Mouse (Mus musculus): Measurements from ENCODE around the gene Cdkl3.

The Cdkl3 gene

GRCm38 (mm10) chr11:52003772-52004528 is at the start of gene Cdkl3:
TSS of gene Cdkl3 (plus strand) at chr11:52004221.
- in situ Hi-C loops (cut with MboI; ENCODE audit: low sequenced_read_pairs) = no loop called here

- in situ Hi-C loops (cut with MboI; ENCODE audit: low sequenced_read_pairs) = no loop called here
Measured at GRCm38 (mm10) chr11:51956112-51956511, 47.9 kb upstream of the Cdkl3 start.

DNA sequence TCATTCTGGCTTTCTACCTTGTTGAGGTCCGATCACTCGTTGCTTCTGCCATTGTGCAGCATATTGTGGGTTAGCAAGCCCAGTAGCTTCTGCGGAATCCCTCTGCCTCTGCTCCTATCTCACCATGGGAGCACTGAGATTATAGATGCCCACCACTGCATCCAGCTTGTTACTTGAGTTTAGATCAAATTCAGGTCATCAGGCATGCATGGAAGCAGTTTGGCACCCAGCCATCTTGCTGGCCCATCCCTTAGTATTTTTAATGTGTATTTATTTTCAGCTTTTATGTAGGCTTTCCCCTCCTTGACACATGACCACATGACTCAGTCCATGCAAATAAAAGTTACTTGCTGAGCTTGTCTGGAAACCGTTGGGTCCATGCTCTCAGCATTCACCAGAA is 46.3 kb upstream of the Cdkl3 start:
- in situ Hi-C loops (cut with MboI; ENCODE audit: low sequenced_read_pairs) = no loop called here

DNA sequence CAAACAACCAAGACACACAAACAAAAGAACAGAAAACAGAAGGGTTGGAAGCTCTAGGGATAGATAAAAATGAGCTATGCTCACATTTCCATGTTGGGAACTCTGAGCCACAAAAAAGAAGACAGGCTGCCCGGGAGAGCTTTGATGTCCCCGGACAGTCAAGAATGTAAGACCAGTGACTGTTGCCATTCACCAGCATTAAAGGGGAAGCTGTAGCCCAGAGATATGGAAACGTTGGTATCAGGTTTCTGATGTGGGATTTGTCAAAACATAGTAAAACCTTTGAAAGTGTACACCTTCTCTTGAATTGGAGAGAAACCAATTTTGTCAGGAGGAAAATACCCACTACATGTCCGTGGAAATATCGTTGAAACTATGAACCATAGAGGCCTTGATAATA is 44.5 kb upstream of the Cdkl3 start:
- in situ Hi-C loops (cut with MboI; ENCODE audit: low sequenced_read_pairs) = no loop called here

GRCm38 (mm10) chr11:51960061-51960460 is 44.0 kb upstream of the Cdkl3 start:
- in situ Hi-C loops (cut with MboI; ENCODE audit: low sequenced_read_pairs) = no loop called here

DNA sequence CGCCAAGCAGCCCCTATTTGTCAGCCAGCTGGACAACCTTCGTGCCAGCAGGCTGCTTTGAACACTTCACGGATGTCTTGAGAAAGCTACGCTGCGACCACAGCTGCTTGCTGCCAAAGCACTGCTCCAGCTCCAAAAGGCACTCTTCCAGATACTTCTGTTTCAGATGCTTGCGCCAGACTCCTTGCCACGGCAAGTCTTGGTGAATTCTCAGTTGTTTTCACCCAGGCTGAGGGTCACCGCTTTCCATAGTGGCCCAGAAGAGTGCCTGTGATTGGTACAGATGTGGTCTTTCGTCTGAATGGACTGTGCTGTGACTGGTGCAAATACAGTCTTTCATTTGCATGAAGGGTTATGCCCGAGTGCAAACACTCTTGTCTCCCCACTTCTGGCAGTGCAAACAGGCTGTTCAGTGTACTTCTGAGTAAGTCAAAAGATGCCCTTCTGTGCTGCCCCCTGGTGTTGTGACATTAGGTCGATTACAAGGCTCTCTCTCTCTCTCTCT is 43.0 kb upstream of the Cdkl3 start:
- in situ Hi-C loops (cut with MboI; ENCODE audit: low sequenced_read_pairs) = no loop called here

GRCm38 (mm10) chr11:51961761-51962160 is 42.3 kb upstream of the Cdkl3 start:
- in situ Hi-C loops (cut with MboI; ENCODE audit: low sequenced_read_pairs) = no loop called here

- in situ Hi-C loops (cut with MboI; ENCODE audit: low sequenced_read_pairs) = no loop called here
Measured at GRCm38 (mm10) chr11:51962277-51962676, 41.7 kb upstream of the Cdkl3 start.

GRCm38 (mm10) chr11:51966651-51967050 is 37.4 kb upstream of the Cdkl3 start:
- in situ Hi-C loops (cut with MboI; ENCODE audit: low sequenced_read_pairs) = no loop called here

GRCm38 (mm10) chr11:51967443-51968401 is 36.3 kb upstream of the Cdkl3 start, which contains the start of gene Cdkn2aipnl:
TSS of gene Cdkn2aipnl (plus strand) at chr11:51967661.
- in situ Hi-C loops (cut with MboI; ENCODE audit: low sequenced_read_pairs) = no loop called here

GRCm38 (mm10) chr11:51968896-51969295 is 35.1 kb upstream of the Cdkl3 start:
- in situ Hi-C loops (cut with MboI; ENCODE audit: low sequenced_read_pairs) = no loop called here

GRCm38 (mm10) chr11:51969511-51969910 is 34.5 kb upstream of the Cdkl3 start:
- in situ Hi-C loops (cut with MboI; ENCODE audit: low sequenced_read_pairs) = no loop called here

GRCm38 (mm10) chr11:51971644-51972043 is 32.4 kb upstream of the Cdkl3 start:
- in situ Hi-C loops (cut with MboI; ENCODE audit: low sequenced_read_pairs) = no loop called here

- in situ Hi-C loops (cut with MboI; ENCODE audit: low sequenced_read_pairs) = no loop called here
Measured at GRCm38 (mm10) chr11:51999611-52000289, 4.3 kb upstream of the Cdkl3 start.

DNA sequence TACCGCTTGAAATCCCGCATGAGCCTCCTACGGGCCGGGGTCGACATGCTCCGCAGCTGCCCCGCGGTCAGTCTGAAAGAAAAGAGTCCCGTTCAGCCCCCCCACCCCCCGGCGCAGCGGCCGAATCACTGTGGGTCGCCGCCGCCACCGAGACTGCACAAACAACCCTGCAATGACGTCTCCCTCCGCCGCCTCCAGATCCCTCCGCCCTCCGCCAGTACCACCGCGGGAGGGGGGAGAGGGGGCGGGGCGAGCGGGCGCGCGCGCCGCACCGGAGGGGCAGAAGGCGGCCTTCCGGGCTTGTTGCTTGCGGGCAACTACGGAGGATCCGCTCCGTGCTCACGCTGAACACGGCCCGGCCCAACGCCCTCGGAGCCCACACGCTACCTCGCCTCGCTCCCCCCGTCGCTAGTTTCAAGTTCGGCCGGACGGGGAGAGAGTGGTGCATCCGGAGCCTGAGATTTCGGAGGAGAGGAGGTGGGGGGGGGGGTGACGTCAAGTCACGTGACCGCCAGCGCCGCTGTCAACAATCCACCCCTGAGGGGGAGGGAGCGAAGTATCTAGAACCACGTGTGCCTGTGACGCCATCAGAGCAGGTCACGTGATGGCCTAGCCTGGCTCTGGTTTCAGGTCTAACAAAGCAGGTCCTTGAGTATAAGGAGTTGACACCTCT is 3.6 kb upstream of the Cdkl3 start, which contains the start of gene Ube2b:
Gene Ube2b (minus strand): TSS at position 473 of the 673 bp plus-strand sequence.
- in situ Hi-C loops (cut with MboI; ENCODE audit: low sequenced_read_pairs) = no loop called here

GRCm38 (mm10) chr11:52001341-52001740 is 2.7 kb upstream of the Cdkl3 start:
- in situ Hi-C loops (cut with MboI; ENCODE audit: low sequenced_read_pairs) = no loop called here

GRCm38 (mm10) chr11:52001861-52002260 is 2.2 kb upstream of the Cdkl3 start:
- in situ Hi-C loops (cut with MboI; ENCODE audit: low sequenced_read_pairs) = no loop called here

- in situ Hi-C loops (cut with MboI; ENCODE audit: low sequenced_read_pairs) = no loop called here
Measured at GRCm38 (mm10) chr11:52002842-52003504, 1.0 kb upstream of the Cdkl3 start.

DNA sequence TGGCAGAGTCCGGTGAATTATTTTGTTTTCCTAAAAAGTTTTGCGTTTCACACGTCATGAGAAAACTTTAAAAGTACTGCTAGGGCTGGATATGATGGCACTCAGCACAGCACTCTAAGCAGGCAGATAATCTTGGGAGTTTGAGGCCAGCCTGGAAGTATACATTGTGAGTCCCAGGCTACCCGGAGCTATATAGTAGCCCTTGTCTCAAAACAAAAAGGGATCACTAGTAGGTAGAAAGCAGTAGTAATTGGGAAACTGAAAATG is 583 bp upstream of the Cdkl3 start:
- in situ Hi-C loops (cut with MboI; ENCODE audit: low sequenced_read_pairs) = no loop called here

GRCm38 (mm10) chr11:52005586-52005985 is 1.6 kb downstream of the Cdkl3 start:
- in situ Hi-C loops (cut with MboI; ENCODE audit: low sequenced_read_pairs) = no loop called here
